Mouse (Mus musculus) lung, postnatal 14 days (tissue): Measurements from ENCODE around the gene Acot9.

Experiments used
- DNase-seq: peaks from one replicate; pipeline ENCODE4 v3.0.0; 2021

The Acot9 gene

DNA sequence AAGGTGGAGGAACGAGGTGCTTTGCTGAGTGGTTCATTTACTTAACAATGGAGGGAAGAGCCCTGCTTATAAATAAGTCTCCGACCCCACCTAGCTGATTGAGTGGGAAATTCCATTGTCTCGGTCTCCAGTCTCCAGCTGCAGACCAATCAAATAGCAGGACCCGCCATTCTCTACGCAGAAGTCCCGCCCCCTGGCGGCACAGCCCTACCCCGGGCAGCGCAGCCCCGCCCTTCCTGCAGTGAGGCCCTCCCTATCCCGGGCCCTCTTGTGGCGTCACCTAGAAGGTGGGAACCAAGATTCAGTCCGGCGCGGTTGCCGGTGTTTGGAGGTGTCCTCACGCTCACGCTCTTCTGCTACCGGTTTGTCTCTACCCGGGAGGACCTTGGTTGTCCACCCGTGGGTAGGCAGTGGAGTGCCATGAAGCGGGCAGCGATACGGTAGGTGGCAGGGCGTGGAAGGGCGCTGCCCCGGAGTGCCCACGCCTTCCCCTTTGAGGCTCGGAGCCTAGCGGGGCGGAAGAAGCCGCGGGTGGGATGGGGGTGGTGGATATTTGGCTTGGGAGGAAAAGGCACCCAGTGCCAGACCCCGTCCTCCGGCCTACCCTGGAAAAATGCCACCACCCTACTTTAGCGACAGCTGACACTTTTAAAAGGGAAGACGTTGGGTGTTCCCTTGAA lies at the start of gene Acot9:
TSS of gene Acot9 (plus strand) at position 209 of the 680 bp plus-strand sequence.
- DNase-seq: peak; percentile 88

DNA sequence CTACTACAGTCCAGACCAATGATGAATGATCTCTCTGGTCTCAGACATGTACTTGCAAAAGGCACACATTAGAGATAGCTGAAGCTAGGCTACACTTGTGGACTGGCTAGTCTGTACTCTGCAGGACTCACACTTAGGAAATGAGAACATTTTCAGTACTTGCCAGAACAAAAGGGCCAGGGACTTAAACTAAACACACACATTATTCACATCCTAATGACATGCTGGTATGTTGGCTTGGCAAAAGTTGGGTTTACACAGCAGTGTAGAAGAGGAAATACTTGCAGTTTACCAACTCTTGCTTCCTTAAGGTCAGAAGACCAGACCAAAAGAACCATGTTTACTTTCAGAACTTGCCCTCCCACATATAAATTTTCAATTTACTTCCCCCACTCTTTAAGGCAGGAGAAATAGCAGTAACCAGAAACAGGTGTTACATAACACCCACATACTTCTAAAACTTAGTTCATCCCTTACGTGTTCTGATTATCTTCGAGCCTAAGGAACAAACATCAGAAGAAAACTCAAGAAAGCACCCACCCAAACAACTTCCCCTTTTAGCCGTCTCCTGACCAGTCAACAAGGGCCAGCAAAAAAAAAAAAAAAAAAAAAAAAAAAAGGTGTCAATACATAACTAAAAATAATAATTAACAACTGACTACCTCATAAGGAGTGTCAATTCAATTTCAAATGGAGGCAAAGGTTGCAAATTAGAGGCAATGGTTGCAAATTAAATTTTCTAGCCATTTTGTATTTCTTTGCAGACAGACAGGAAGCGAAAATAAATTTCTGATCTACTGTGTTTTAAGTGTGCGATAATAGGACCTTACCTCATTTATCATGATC lies 47.7 kb upstream of the Acot9 start:
- DNase-seq: no peak

GRCm38 (mm10) chrX:155215501-155216248 lies 46.6 kb upstream of the Acot9 start:
- DNase-seq: peak; percentile 18

GRCm38 (mm10) chrX:155216271-155216670 lies 46.0 kb upstream of the Acot9 start, which contains the start of gene Sat1:
Gene Sat1, minus strand, starts transcription at chrX:155216449.
- DNase-seq: peak; percentile 91

DNA sequence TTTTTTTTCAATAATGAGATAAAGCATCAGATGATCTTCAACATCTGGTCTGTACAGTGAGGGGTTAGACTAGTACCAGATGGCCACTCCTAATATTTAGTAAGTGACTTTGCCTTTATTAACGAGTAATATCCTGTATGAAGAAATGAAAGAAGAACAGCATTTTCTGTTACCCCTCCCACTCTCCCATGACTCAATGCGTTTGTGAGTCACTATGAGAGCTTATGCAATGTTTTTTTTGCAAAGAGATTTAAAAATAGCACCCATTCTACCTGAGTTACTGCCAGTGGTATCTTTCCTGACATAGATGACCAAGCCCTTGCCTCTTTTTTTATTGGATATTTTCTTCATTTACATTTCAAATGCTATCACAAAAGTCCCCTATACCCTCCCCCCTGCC lies 44.0 kb upstream of the Acot9 start:
- no peak for DNase-seq

DNA sequence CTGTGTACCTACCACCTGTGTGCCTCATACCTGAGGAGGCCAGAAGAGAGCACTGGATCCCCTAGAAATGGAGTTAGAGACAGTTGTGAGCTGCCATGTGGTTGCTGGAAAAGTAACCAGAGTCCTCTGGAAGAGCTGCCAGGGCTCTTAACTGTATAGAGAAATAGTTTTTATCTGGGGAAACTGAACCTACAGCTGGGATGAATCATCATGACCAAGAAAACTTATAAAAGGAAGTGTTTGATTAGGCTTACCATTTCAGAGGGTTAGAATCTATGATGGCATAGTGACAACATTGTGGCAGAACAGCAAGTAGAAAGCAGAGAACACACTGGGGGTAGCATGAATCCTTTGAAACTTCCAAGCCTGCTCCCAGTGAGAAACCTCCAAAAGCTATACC lies 5.4 kb upstream of the Acot9 start:
- no peak for DNase-seq

- no peak for DNase-seq
Measured at GRCm38 (mm10) chrX:155262915-155263252, 641 bp downstream of the Acot9 start.

- DNase-seq: no peak
Measured at GRCm38 (mm10) chrX:155278483-155278882, 16.2 kb downstream of the Acot9 start.

GRCm38 (mm10) chrX:155280427-155281044 lies 18.3 kb downstream of the Acot9 start:
- DNase-seq: no peak

GRCm38 (mm10) chrX:155306390-155306789 lies 44.1 kb downstream of the Acot9 start:
- no peak for DNase-seq

DNA sequence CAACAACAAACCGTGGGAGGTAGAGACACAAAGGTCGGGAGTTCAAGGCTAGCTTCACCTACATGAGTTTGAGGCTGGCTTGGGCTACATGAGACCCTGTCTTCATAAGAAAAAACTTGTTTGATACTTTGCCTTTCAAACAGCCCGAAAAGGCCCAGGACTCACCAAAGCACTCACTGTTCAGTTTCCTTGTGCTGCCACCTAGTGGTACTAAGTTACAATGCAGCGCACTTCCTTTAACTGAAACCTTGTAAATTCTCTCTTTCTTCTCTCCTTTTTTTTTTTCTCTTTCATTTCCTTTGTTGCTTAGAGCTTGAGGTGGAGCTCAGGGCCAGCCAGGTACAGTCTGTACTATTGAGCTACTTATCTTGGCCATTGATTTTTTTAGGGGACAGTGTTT lies 55.8 kb downstream of the Acot9 start:
- peak; percentile 43 for DNase-seq

DNA sequence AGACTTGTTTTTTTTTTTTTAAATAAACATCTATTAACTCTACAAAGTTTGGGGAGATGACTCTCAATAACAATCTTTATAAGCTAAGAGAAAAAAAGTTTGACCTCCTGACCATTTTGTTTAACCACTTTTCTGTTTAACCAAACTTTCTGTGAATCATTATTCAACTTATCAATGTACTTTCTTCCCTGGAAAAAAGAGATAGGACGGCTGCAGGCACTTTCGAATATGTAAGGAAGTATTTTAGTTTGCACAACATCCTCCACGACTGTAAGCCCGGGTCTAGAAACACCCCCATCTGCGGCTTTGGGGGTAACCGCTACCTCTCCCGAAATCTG lies 75.3 kb downstream of the Acot9 start:
- no peak for DNase-seq

DNA sequence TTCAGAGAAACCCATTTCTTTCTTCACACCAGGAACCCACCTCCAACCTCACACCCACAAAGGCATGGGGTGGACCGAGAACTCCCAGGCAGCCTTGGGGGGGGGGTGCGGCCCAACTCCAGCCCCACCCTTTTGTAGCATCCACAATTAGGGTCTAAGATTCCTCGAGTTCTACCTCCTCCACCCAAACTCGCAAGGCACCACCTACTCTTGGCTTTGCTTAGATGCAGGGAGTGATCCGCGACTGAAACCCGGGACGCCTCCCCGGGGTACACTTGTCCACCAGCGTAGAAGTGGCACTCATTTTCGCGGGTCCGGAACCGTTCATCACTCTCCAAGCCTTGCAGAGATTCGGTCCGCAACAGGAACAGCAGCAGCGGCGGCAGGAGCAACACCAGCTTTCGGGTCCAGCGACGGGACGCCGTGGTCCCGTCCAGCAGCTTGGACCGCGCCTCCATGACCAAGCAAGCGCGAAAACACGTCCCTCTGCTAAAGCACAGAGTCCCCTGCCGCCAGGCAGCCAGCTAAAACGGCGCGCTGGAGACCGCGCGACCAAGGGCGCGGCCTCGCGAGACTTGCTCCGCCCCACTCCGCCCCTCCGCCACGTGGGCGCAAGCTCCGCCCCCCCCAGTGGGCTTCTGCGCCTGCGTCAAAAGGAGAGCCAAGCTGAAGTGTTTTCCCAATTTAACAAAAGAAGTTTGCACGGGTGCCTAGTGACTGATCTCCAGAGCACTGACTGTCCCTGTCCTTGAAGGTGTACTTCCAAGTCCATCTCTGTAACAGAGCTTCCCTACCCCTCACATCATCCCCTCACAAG lies 75.9 kb downstream of the Acot9 start:
- DNase-seq: peak; percentile 83

DNA sequence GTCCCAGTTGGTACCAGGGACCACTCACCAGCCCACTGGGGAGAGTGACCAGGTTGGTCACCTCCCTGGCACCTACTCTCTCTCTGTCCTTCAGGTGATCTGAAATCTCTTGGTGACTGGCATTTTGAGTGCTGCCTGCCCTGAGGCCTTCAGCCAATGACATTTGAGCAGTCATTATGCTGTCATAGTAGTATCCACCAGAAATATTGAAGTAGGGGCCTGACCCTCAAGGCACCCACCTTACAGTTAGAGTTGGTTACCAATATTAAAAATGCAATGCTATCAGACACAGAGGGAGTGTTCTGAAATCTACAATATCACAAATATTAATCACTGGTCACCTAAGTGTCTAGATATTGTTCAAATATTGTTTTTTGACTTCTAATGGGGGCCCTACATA lies 78.4 kb downstream of the Acot9 start, which contains the start of gene Prdx4:
TSS of gene Prdx4 (minus strand) at position 101 of the 400 bp plus-strand sequence.
- DNase-seq: no peak

GRCm38 (mm10) chrX:155346249-155346648 lies 84.0 kb downstream of the Acot9 start:
- DNase-seq: no peak
